Mouse (Mus musculus): ENCODE measurements around the gene Ncor1.

GRCm38 (mm10) chr11:62479581-62479980 is 21.2 kb upstream of the Ncor1 start:
- TF ChIP-seq CTCF (IDR thresholded peaks at IDR 0.05; ENCODE audit: borderline replicate concordance, control insufficient read depth, extremely low read depth, insufficient read depth, low read length, poor library complexity) = no peak
- TF ChIP-seq POLR2A (IDR thresholded peaks at IDR 0.05; ENCODE audit: control insufficient read depth, extremely low read depth, insufficient read depth, low read length, poor library complexity) = no peak
